8 mouse cellular contexts compared by ENCODE assay signal in genomic region chr17:28517956-28518614, GRCm38 (mm10). TPM values are rescaled to one million over a fixed set of nuclear protein-coding genes. Genes with fewer than 3 reads are reported as not detected.
DNase-seq lines count a peak whose midpoint lies in the region; ATAC-seq and TF ChIP-seq lines count a peak whose summit lies in the region.

No protein-coding gene starts in this region.

- no peak for ATAC-seq in monocyte, adult 5-6 weeks (replicated peaks; ENCODE audit: insufficient number of reproducible peaks, low FRiP score, low TSS enrichment, poor library complexity, severe bottlenecking)
- peak; percentile 48 for ATAC-seq in limb, embryonic 15.5 days (ENCODE audit: insufficient number of reproducible peaks, low FRiP score, low TSS enrichment, low read depth)
- ATAC-seq in midbrain, postnatal 0 days (ENCODE audit: low FRiP score) = peak; percentile 72
- ATAC-seq in stomach, embryonic 14.5 days (ENCODE audit: insufficient number of reproducible peaks, insufficient read depth, low FRiP score, low read depth) = peak; percentile 51

- H3K4me3 ChIP-seq in heart, embryonic 10.5 days = peak overlapping the region; percentile 63
- peak overlapping the region; percentile 49 for H3K4me3 ChIP-seq in limb, embryonic 15.5 days
- H3K4me3 ChIP-seq in midbrain, postnatal 0 days (ENCODE audit: low read depth, low read length) = peak overlapping the region; percentile 52
- H3K4me3 ChIP-seq in stomach, embryonic 14.5 days (ENCODE audit: low read depth, low read length) = peak overlapping the region; percentile 36

- peaks cover 44% of the 10 kb centered on the region for H3K4me1 ChIP-seq in heart, embryonic 10.5 days
- H3K4me1 ChIP-seq in limb, embryonic 15.5 days = peaks cover 49% of the 10 kb centered on the region
- peaks cover 5% of the 10 kb centered on the region; the same call in 1 of the 2 replicates for H3K4me1 ChIP-seq in midbrain, postnatal 0 days (ENCODE audit: insufficient read depth, low read length)
- peaks cover 18% of the 10 kb centered on the region; the same call in 1 of the 2 replicates for H3K4me1 ChIP-seq in stomach, embryonic 14.5 days (ENCODE audit: control insufficient read depth, insufficient read depth, low read length)

- peak overlapping the region; percentile 77 for H3K27ac ChIP-seq in heart, embryonic 10.5 days
- H3K27ac ChIP-seq in limb, embryonic 15.5 days = peak overlapping the region; percentile 89
- peak overlapping the region; percentile 69 for H3K27ac ChIP-seq in midbrain, postnatal 0 days (ENCODE audit: low read depth, low read length)
- H3K27ac ChIP-seq in stomach, embryonic 14.5 days (ENCODE audit: low read length) = peak overlapping the region; percentile 80

- peak overlapping the region; percentile 56 for H3K9ac ChIP-seq in limb, embryonic 15.5 days
- H3K9ac ChIP-seq in midbrain, postnatal 0 days (replicated peaks; ENCODE audit: low read length, poor library complexity, severe bottlenecking) = peak overlapping the region; percentile 81
- peak overlapping the region; percentile 46 for H3K9ac ChIP-seq in stomach, embryonic 14.5 days (replicated peaks; ENCODE audit: low read depth, low read length)

- TF ChIP-seq CTCF in midbrain, postnatal 0 days (IDR thresholded peaks at IDR 0.05) = no peak

- H3K4me2 ChIP-seq in limb, embryonic 15.5 days = peak overlapping the region; percentile 96
- peak overlapping the region; percentile 95 for H3K4me2 ChIP-seq in midbrain, postnatal 0 days (ENCODE audit: low read depth, low read length, poor library complexity, severe bottlenecking)
- H3K4me2 ChIP-seq in stomach, embryonic 14.5 days (replicated peaks; ENCODE audit: low read depth, low read length) = peak overlapping the region; percentile 88

- 1% methylated on average over 45 of the region's 46 CpGs for WGBS in heart, embryonic 10.5 days
- WGBS in limb, embryonic 15.5 days = under 1% methylated on average over 40 of the region's 46 CpGs
- WGBS in midbrain, postnatal 0 days = under 1% methylated on average over 34 of the region's 46 CpGs
- under 1% methylated on average over 45 of the region's 46 CpGs for WGBS in stomach, embryonic 14.5 days

- peak; percentile 27 to 42 for DNase-seq in monocyte, adult 2 months (ENCODE audit: low read depth in 1 of 2, low spot score in 2 of 2)
- DNase-seq in embryo, embryonic 9.5 days (ENCODE audit: extremely low spot score) = peak; percentile 51
- DNase-seq in heart, embryonic 10.5 days (ENCODE audit: low spot score) = no peak
- DNase-seq in kidney, adult 9 months = peak; percentile 95
- DNase-seq in midbrain, postnatal 0 days (ENCODE audit: low spot score) = peak; percentile 81

- H3K36me3 ChIP-seq in heart, embryonic 10.5 days = no peaks in the 10 kb centered on the region
- no peaks in the 10 kb centered on the region for H3K36me3 ChIP-seq in limb, embryonic 15.5 days
- no peaks in the 10 kb centered on the region for H3K36me3 ChIP-seq in midbrain, postnatal 0 days (ENCODE audit: insufficient read depth, low read length)
- no peaks in the 10 kb centered on the region for H3K36me3 ChIP-seq in stomach, embryonic 14.5 days (ENCODE audit: control insufficient read depth, insufficient read depth, low read length)

- peaks cover 85% of the 10 kb centered on the region for H3K27me3 ChIP-seq in heart, embryonic 10.5 days (ENCODE audit: insufficient read depth, poor library complexity, severe bottlenecking)
- no peaks in the 10 kb centered on the region for H3K27me3 ChIP-seq in limb, embryonic 15.5 days
- no peaks in the 10 kb centered on the region for H3K27me3 ChIP-seq in midbrain, postnatal 0 days (ENCODE audit: insufficient read depth, low read length)
- no peaks in the 10 kb centered on the region for H3K27me3 ChIP-seq in stomach, embryonic 14.5 days (ENCODE audit: control insufficient read depth, insufficient read depth, low read length)

- no peaks in the 10 kb centered on the region for H3K9me3 ChIP-seq in heart, embryonic 10.5 days
- H3K9me3 ChIP-seq in limb, embryonic 15.5 days = no peaks in the 10 kb centered on the region
- H3K9me3 ChIP-seq in midbrain, postnatal 0 days (ENCODE audit: low read length) = no peaks in the 10 kb centered on the region
- H3K9me3 ChIP-seq in stomach, embryonic 14.5 days (ENCODE audit: control insufficient read depth, low read depth, low read length) = no peaks in the 10 kb centered on the region

RNA-seq across cellular contexts. Expression of gene Fkbp5, which starts 0.8 kb away (rescaled TPM):
- 9.1 to 23.2 TPM (median 11.9 TPM) in 3 replicates for total RNA-seq in monocyte, adult 5-6 weeks (2017)
- polyA plus RNA-seq in heart, embryonic 10.5 days (2016; fragmentation: Nextera tagmentation; extraction: Ambion mirVana) = 16.0 and 21.9 TPM in 2 replicates
- polyA plus RNA-seq in limb, embryonic 15.5 days (2015; fragmentation: Nextera tagmentation; extraction: Ambion mirVana) = 29.8 and 42.1 TPM in 2 replicates
- total RNA-seq in midbrain, postnatal 0 days (2014; rRNA removed) = 29.9 and 31.9 TPM in 2 replicates
- polyA plus RNA-seq in midbrain, postnatal 0 days (2015; fragmentation: Nextera tagmentation; extraction: Ambion mirVana) = 19.9 and 22.5 TPM in 2 replicates
- 7.1 TPM in 2 replicates for polyA plus RNA-seq in stomach, embryonic 14.5 days (2014; fragmentation: Nextera tagmentation; extraction: Ambion mirVana)

RNA-seq across cellular contexts. Expression of gene Armc12, which starts 12.5 kb away (rescaled TPM):
- 2.2 TPM in 1 of 3 replicates, not detected in the others for total RNA-seq in monocyte, adult 5-6 weeks (2017)
- polyA plus RNA-seq in heart, embryonic 10.5 days (2016; fragmentation: Nextera tagmentation; extraction: Ambion mirVana) = 0.10 TPM in 1 of 2 replicates, not detected in the other
- not detected in 2 replicates for polyA plus RNA-seq in limb, embryonic 15.5 days (2015; fragmentation: Nextera tagmentation; extraction: Ambion mirVana)
- total RNA-seq in midbrain, postnatal 0 days (2014; rRNA removed) = not detected in 2 replicates
- not detected in 2 replicates for polyA plus RNA-seq in midbrain, postnatal 0 days (2015; fragmentation: Nextera tagmentation; extraction: Ambion mirVana)
- polyA plus RNA-seq in stomach, embryonic 14.5 days (2014; fragmentation: Nextera tagmentation; extraction: Ambion mirVana) = not detected in 2 replicates

RNA-seq across cellular contexts. Expression of gene Clpsl2, which starts 31.1 kb away (rescaled TPM):
- not detected in 3 replicates for total RNA-seq in monocyte, adult 5-6 weeks (2017)
- polyA plus RNA-seq in heart, embryonic 10.5 days (2016; fragmentation: Nextera tagmentation; extraction: Ambion mirVana) = not detected in 2 replicates
- polyA plus RNA-seq in limb, embryonic 15.5 days (2015; fragmentation: Nextera tagmentation; extraction: Ambion mirVana) = not detected in 2 replicates
- not detected in 2 replicates for total RNA-seq in midbrain, postnatal 0 days (2014; rRNA removed)
- polyA plus RNA-seq in midbrain, postnatal 0 days (2015; fragmentation: Nextera tagmentation; extraction: Ambion mirVana) = not detected in 2 replicates
- not detected in 2 replicates for polyA plus RNA-seq in stomach, embryonic 14.5 days (2014; fragmentation: Nextera tagmentation; extraction: Ambion mirVana)

RNA-seq across cellular contexts. Expression of gene Clps, which starts 42.5 kb away (rescaled TPM):
- total RNA-seq in monocyte, adult 5-6 weeks (2017) = not detected in 3 replicates
- 0.46 TPM in 1 of 2 replicates, not detected in the other for polyA plus RNA-seq in heart, embryonic 10.5 days (2016; fragmentation: Nextera tagmentation; extraction: Ambion mirVana)
- polyA plus RNA-seq in limb, embryonic 15.5 days (2015; fragmentation: Nextera tagmentation; extraction: Ambion mirVana) = 0.47 and 1.8 TPM in 2 replicates
- not detected in 2 replicates for total RNA-seq in midbrain, postnatal 0 days (2014; rRNA removed)
- polyA plus RNA-seq in midbrain, postnatal 0 days (2015; fragmentation: Nextera tagmentation; extraction: Ambion mirVana) = not detected in 2 replicates
- polyA plus RNA-seq in stomach, embryonic 14.5 days (2014; fragmentation: Nextera tagmentation; extraction: Ambion mirVana) = 47.2 and 236 TPM in 2 replicates

RNA-seq across cellular contexts. Expression of gene Lhfpl5, which starts 57.4 kb away (rescaled TPM):
- total RNA-seq in monocyte, adult 5-6 weeks (2017) = not detected in 3 replicates
- 0.25 and 0.41 TPM in 2 replicates for polyA plus RNA-seq in heart, embryonic 10.5 days (2016; fragmentation: Nextera tagmentation; extraction: Ambion mirVana)
- polyA plus RNA-seq in limb, embryonic 15.5 days (2015; fragmentation: Nextera tagmentation; extraction: Ambion mirVana) = 0.40 and 0.60 TPM in 2 replicates
- 22.8 and 28.6 TPM in 2 replicates for total RNA-seq in midbrain, postnatal 0 days (2014; rRNA removed)
- 21.0 and 25.5 TPM in 2 replicates for polyA plus RNA-seq in midbrain, postnatal 0 days (2015; fragmentation: Nextera tagmentation; extraction: Ambion mirVana)
- polyA plus RNA-seq in stomach, embryonic 14.5 days (2014; fragmentation: Nextera tagmentation; extraction: Ambion mirVana) = 1.5 TPM in 2 replicates
